Mouse (Mus musculus) midbrain, embryonic 16.5 days (tissue): Measurements from ENCODE around the gene Nav2. TPM values are rescaled to one million over a fixed set of nuclear protein-coding genes. Genes with fewer than 3 reads are reported as not detected.

Experiments used
- ATAC-seq: fragments of 200-750 bp; cut with Nextera tagmentation; 2 replicates; pipeline ENCODE4 v1.8.0; 2017; ENCODE audit warnings: moderate TSS enrichment
- H3K27ac ChIP-seq: fragments of 300-500 bp; sonication (generic); 2 replicates; pipeline ENCODE4 v1.5.1; 2014; ENCODE audit warnings: mild to moderate bottlenecking, low read length, mixed read lengths
- H3K27me3 ChIP-seq: fragments of 300-500 bp; sonication (generic); 2 replicates; pipeline ENCODE4 v1.6.1; 2014; ENCODE audit warnings: low read depth, low read length, mixed read lengths; ENCODE audit not compliant: control insufficient read depth, insufficient read depth
- H3K36me3 ChIP-seq: fragments of 300-500 bp; sonication (generic); 2 replicates; pipeline ENCODE4 v1.6.1; 2014; ENCODE audit warnings: mild to moderate bottlenecking, low read length, moderate library complexity, mixed read lengths; ENCODE audit not compliant: control insufficient read depth, insufficient read depth
- H3K4me1 ChIP-seq: fragments of 300-500 bp; sonication (generic); 2 replicates; pipeline ENCODE4 v1.6.1; 2014; ENCODE audit warnings: mild to moderate bottlenecking, low read length, mixed read lengths; ENCODE audit not compliant: control insufficient read depth, insufficient read depth
- H3K4me2 ChIP-seq: fragments of 300-500 bp; sonication (generic); 2 replicates; pipeline ENCODE4 v1.6.1; 2014; ENCODE audit warnings: mild to moderate bottlenecking, low read length, mixed read lengths
- H3K4me3 ChIP-seq: fragments of 300-500 bp; sonication (generic); 2 replicates; pipeline ENCODE4 v1.5.1; 2014; ENCODE audit warnings: low read depth, mild to moderate bottlenecking, low read length, moderate library complexity, mixed read lengths
- H3K9ac ChIP-seq: fragments of 300-500 bp; sonication (generic); 2 replicates; pipeline ENCODE4 v1.6.1; 2014; ENCODE audit warnings: low read depth, low read length, mixed read lengths
- H3K9me3 ChIP-seq: fragments of 300-500 bp; sonication (generic); replicated peaks from 2 replicates; pipeline ENCODE4 v1.6.1; 2014; ENCODE audit warnings: mild to moderate bottlenecking, low read length, mixed read lengths; ENCODE audit not compliant: control insufficient read depth, poor library complexity, severe bottlenecking
- WGBS: fragments of 180-500 bp; shearing (Covaris S2); extraction: QIAGEN DNeasy Blood & Tissue Kit; methylation state at CpG from one replicate; pipeline ENCODE4 v1.1.7; 2014; 5-methylcytosine and 5-hydroxymethylcytosine counted together
- polyA plus RNA-seq: library from polyadenylated mRNA; unstranded; fragments of >200 nt; fragmentation: Nextera tagmentation; extraction: Ambion mirVana; gene quantifications from 2 replicates; pipeline ENCODE4 v1.2.1, GENCODE M21; 2015

Gene Nav2
- polyA plus RNA-seq, 1 experiment from 2014 or later: 21.5 TPM

DNA sequence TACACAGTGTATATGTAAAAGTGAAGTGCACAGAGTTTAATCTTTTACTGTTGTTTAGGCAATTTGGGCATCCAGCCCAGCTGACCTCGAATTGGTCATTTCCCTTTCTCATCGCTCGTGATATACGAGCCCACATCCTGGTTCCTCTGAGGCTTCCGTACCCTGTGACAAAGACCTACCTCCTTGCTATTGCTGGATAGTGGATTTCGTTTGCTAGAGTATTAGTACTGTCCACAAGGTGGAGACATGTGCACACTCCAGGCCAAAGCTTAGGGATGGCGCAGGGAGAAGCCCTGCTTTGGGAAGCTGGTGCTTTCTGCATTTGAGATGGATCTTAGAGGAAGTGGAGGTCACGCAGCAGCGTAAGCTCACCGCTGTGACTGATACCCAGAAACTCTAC is 559.3 kb downstream of the Nav2 start:
- Histone ChIP-seq H3K9me3 (no peaks in the 10 kb centered on the region), H3K27me3 (no peaks in the 10 kb centered on the region), H3K4me2 (no peak overlapping the region), H3K4me3 (no peak overlapping the region), H3K9ac (no peak overlapping the region), H3K27ac (no peak overlapping the region), H3K36me3 (peaks cover 8% of the 10 kb centered on the region), H3K4me1 (no peaks in the 10 kb centered on the region)
- WGBS: 48% methylated on average over 10 of the region's 10 CpGs
- peak; percentile 54 for ATAC-seq

DNA sequence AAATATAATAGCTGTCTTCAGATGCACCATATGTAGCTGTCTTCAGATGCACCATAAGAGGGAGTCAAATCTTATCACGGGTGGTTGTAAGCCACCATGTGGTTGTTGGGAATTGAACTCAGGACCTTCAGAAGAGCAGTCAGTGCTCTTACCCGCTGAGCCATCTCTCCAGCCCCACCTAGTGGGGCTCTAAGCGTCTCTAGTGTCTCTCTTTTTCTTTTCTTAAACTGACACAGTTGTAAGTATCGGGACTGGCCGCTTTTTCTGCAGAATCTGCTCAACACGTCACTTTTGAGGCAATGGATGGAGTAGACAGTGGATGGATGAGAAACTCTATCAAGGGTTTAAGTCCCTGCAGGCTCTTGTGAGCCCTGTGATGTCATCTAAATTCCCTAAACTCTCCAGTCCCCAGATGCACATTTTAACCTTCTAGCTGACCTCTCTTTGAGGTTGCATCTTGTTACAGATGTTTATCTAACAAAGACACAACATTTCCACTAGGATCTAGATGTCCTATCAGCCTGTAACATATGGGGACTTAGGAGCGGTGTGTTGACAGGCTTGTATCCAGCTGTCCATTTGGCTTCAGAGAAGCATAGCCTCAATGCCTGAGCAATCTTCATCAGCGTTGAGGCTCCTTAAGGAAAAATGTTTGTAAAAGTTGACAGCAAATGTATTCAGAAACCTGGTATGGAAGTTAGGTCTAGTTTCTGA is 560.1 kb downstream of the Nav2 start:
- Histone ChIP-seq H3K4me3 (no peak overlapping the region), H3K27me3 (no peaks in the 10 kb centered on the region), H3K9me3 (no peaks in the 10 kb centered on the region), H3K4me2 (no peak overlapping the region), H3K9ac (no peak overlapping the region), H3K4me1 (no peaks in the 10 kb centered on the region), H3K36me3 (peaks cover 8% of the 10 kb centered on the region), H3K27ac (no peak overlapping the region)
- no peak; the same call in 1 of the 2 replicates for ATAC-seq
- WGBS: 79% methylated on average over 8 of the region's 8 CpGs

GRCm38 (mm10) chr7:49471278-49471677 is 562.8 kb downstream of the Nav2 start:
- Histone ChIP-seq H3K4me3 (no peak overlapping the region), H3K4me2 (no peak overlapping the region), H3K9me3 (no peaks in the 10 kb centered on the region), H3K27me3 (no peaks in the 10 kb centered on the region), H3K36me3 (no peaks in the 10 kb centered on the region), H3K4me1 (no peaks in the 10 kb centered on the region), H3K9ac (no peak overlapping the region), H3K27ac (no peak overlapping the region)
- ATAC-seq: no peak
- 64% methylated on average over 3 of the region's 3 CpGs for WGBS

DNA sequence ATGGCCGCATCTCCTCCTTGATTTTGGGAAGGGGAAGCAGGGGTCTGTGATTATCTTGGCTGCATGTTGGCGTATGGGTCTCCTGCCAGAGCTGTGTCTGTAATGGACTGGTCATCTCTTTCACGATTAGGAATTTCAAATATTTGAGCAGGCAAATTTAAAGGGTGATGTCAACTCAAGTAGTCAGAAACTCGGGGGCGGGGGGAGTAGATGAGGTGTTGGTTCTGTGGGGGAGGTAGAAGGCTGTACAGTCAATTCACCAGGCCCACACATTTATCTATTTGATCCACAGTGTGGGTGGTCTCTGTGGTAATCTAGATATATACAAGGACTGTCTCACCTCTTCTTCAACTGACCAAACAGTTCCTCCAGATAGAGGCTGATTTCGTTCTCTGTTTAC is 566.8 kb downstream of the Nav2 start:
- H3K36me3 ChIP-seq: no peaks in the 10 kb centered on the region
- no peaks in the 10 kb centered on the region for H3K27me3 ChIP-seq
- no peak overlapping the region for H3K4me3 ChIP-seq
- 88% methylated on average over 6 of the region's 6 CpGs for WGBS
- no peaks in the 10 kb centered on the region for H3K9me3 ChIP-seq
- H3K4me2 ChIP-seq: no peak overlapping the region
- H3K9ac ChIP-seq: no peak overlapping the region
- H3K4me1 ChIP-seq: no peaks in the 10 kb centered on the region
- ATAC-seq: no peak
- no peak overlapping the region for H3K27ac ChIP-seq

- H3K9me3 ChIP-seq: no peaks in the 10 kb centered on the region
- H3K27me3 ChIP-seq: no peaks in the 10 kb centered on the region
- H3K4me3 ChIP-seq: no peak overlapping the region
- H3K4me2 ChIP-seq: no peak overlapping the region
- no peak for ATAC-seq
- WGBS: 96% methylated on average over 8 of the region's 8 CpGs
- H3K36me3 ChIP-seq: no peaks in the 10 kb centered on the region
- H3K9ac ChIP-seq: no peak overlapping the region
- no peak overlapping the region for H3K27ac ChIP-seq
- H3K4me1 ChIP-seq: no peaks in the 10 kb centered on the region
Measured at GRCm38 (mm10) chr7:49476163-49476562, 567.6 kb downstream of the Nav2 start.

GRCm38 (mm10) chr7:49476666-49477065 is 568.1 kb downstream of the Nav2 start:
- ATAC-seq: no peak
- Histone ChIP-seq H3K9ac (no peak overlapping the region), H3K4me1 (no peaks in the 10 kb centered on the region), H3K4me3 (no peak overlapping the region), H3K36me3 (no peaks in the 10 kb centered on the region), H3K4me2 (no peak overlapping the region), H3K27ac (no peak overlapping the region), H3K9me3 (no peaks in the 10 kb centered on the region), H3K27me3 (no peaks in the 10 kb centered on the region)
- 59% methylated on average over 5 of the region's 5 CpGs for WGBS

GRCm38 (mm10) chr7:49477076-49477975 is 568.8 kb downstream of the Nav2 start:
- no peak overlapping the region for H3K9ac ChIP-seq
- 84% methylated on average over 9 of the region's 9 CpGs for WGBS

DNA sequence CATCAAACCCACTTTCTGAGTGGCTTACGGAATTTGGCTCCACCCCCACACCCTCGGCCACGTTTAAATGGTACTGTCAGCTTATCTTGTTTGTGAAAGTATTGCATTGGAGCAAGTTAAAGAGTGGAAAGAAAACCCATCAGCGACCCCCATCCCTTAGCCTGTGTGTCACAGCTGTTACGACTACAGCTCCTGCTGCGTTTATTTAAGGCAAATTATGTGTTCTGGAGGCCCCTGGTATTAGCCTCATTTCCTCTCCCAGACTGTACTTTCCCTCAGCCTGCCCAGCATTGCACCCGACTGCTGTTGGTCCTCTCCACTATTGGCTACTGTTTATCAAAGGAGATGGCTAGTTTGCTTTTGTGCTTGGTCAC is 569.4 kb downstream of the Nav2 start:
- Histone ChIP-seq H3K36me3 (no peaks in the 10 kb centered on the region), H3K4me1 (no peaks in the 10 kb centered on the region), H3K9me3 (no peaks in the 10 kb centered on the region), H3K4me2 (no peak overlapping the region), H3K27me3 (no peaks in the 10 kb centered on the region), H3K4me3 (no peak overlapping the region), H3K27ac (no peak overlapping the region), H3K9ac (no peak overlapping the region)
- WGBS: 66% methylated on average over 7 of the region's 7 CpGs
- ATAC-seq: no peak

More at GRCm38 (mm10) chr7:49477076-49477975, 568.8 kb downstream of the Nav2 start:
- Histone ChIP-seq H3K4me2 (no peak overlapping the region), H3K4me3 (no peak overlapping the region), H3K36me3 (no peaks in the 10 kb centered on the region), H3K9me3 (no peaks in the 10 kb centered on the region), H3K4me1 (no peaks in the 10 kb centered on the region), H3K27me3 (no peaks in the 10 kb centered on the region), H3K27ac (no peak overlapping the region)
- no peak for ATAC-seq

GRCm38 (mm10) chr7:49478886-49479285 is 570.4 kb downstream of the Nav2 start:
- WGBS: 87% methylated on average over 4 of the region's 4 CpGs
- no peaks in the 10 kb centered on the region for H3K4me1 ChIP-seq
- H3K9ac ChIP-seq: no peak overlapping the region

More at GRCm38 (mm10) chr7:49478886-49479285, 570.4 kb downstream of the Nav2 start:
- no peaks in the 10 kb centered on the region for H3K36me3 ChIP-seq
- no peak overlapping the region for H3K4me2 ChIP-seq
- no peak overlapping the region for H3K27ac ChIP-seq
- H3K27me3 ChIP-seq: no peaks in the 10 kb centered on the region
- no peak for ATAC-seq
- H3K4me3 ChIP-seq: no peak overlapping the region
- no peaks in the 10 kb centered on the region for H3K9me3 ChIP-seq
